Mouse (Mus musculus) hindbrain, postnatal 0 days (tissue): ENCODE measurements around the gene Inpp4a. TPM values are rescaled to one million over a fixed set of nuclear protein-coding genes. Genes with fewer than 3 reads are reported as not detected.

Experiments used
- ATAC-seq: fragments of 200-750 bp; cut with Nextera tagmentation; 2 replicates; pipeline ENCODE4 v1.8.0; 2017; ENCODE audit warnings: mild to moderate bottlenecking, moderate TSS enrichment, moderate library complexity
- DNase-seq: peaks from one replicate; pipeline ENCODE4 v3.0.0-alpha.2; 2015; ENCODE audit warnings: low spot score
- H3K27ac ChIP-seq: fragments of 300-500 bp; sonication (generic); 2 replicates; pipeline ENCODE4 v1.5.1; 2014; ENCODE audit warnings: mild to moderate bottlenecking
- H3K27me3 ChIP-seq: fragments of 300-500 bp; sonication (generic); 2 replicates; pipeline ENCODE4 v1.6.1; 2014; ENCODE audit warnings: low read length, mixed read lengths; ENCODE audit not compliant: insufficient read depth
- H3K36me3 ChIP-seq: fragments of 300-500 bp; sonication (generic); 2 replicates; pipeline ENCODE4 v1.6.1; 2014; ENCODE audit warnings: low read length, mixed read lengths; ENCODE audit not compliant: insufficient read depth
- H3K4me1 ChIP-seq: fragments of 300-500 bp; sonication (generic); 2 replicates; pipeline ENCODE4 v1.6.1; 2014; ENCODE audit warnings: antibody characterized with exemption, low read length, mixed read lengths; ENCODE audit not compliant: insufficient read depth
- H3K4me2 ChIP-seq: fragments of 300-500 bp; sonication (generic); 2 replicates; pipeline ENCODE4 v1.6.1; 2014; ENCODE audit warnings: low read depth, mild to moderate bottlenecking, low read length, moderate library complexity, mixed read lengths
- H3K4me3 ChIP-seq: fragments of 300-500 bp; sonication (generic); 2 replicates; pipeline ENCODE4 v1.5.1; 2014; ENCODE audit warnings: low read length
- H3K9ac ChIP-seq: fragments of 300-500 bp; sonication (generic); replicated peaks from 2 replicates; pipeline ENCODE4 v1.6.1; 2014; ENCODE audit warnings: mild to moderate bottlenecking, low read length, moderate library complexity, mixed read lengths
- H3K9me3 ChIP-seq: fragments of 300-500 bp; sonication (generic); 2 replicates; pipeline ENCODE4 v1.6.1; 2016; ENCODE audit warnings: low read length, mixed read lengths
- CTCF ChIP-seq: IDR thresholded peaks from 2 replicates; pipeline ENCODE4 v1.5.1; 2016; ENCODE audit warnings: antibody characterized with exemption, control low read depth, low read depth
- WGBS: fragments of 180-500 bp; shearing (Covaris S2); extraction: QIAGEN DNeasy Blood & Tissue Kit; methylation state at CpG from one replicate; pipeline ENCODE4 v1.1.7; 2014; 5-methylcytosine and 5-hydroxymethylcytosine counted together
- polyA plus RNA-seq: library from polyadenylated mRNA; unstranded; fragments of >200 nt; fragmentation: Nextera tagmentation; extraction: Ambion mirVana; gene quantifications from 2 replicates; pipeline ENCODE4 v1.2.1, GENCODE M21; 2015
- total RNA-seq: library from RNA; depleted of rRNA; stranded (reverse); fragments of >200 nt; gene quantifications from 2 replicates; pipeline ENCODE4 v1.2.3, GENCODE M21; 2014

Gene Inpp4a
- total and polyA plus RNA-seq, 2 experiments from 2014 or later, result 53.6 to 82.5 TPM

DNA sequence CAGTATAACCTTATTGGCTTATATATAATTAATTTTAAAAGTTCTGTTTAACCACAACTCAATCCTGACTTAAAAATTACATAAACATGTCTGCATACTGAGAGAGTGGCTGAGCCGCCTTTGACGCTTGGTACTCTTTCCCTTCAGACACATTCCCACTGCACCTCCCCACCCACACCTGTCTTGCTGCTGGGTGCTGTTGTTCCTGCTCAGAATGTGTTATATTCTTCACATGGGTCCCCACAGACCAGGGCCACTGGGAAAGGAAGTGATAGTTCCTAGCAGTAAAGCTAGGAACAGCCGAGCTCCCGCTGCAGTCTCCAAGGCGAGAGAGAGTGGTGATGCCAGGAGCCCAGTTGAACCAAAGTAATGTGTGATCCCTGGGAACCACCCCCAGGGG lies 78.4 kb downstream of the Inpp4a start:
- peaks cover 37% of the 10 kb centered on the region; the same call in 1 of the 2 replicates for H3K36me3 ChIP-seq
- H3K4me2 ChIP-seq, result no peak overlapping the region
- no peak overlapping the region for H3K4me3 ChIP-seq
- no peak for TF ChIP-seq CTCF
- H3K9me3 ChIP-seq, result no peaks in the 10 kb centered on the region
- ATAC-seq, result no peak
- no peaks in the 10 kb centered on the region for H3K27me3 ChIP-seq
- H3K4me1 ChIP-seq, result no peaks in the 10 kb centered on the region
- 90% methylated on average over 5 of the region's 5 CpGs for WGBS
- H3K27ac ChIP-seq, result no peak overlapping the region
- no peak for DNase-seq
- no peak overlapping the region for H3K9ac ChIP-seq

DNA sequence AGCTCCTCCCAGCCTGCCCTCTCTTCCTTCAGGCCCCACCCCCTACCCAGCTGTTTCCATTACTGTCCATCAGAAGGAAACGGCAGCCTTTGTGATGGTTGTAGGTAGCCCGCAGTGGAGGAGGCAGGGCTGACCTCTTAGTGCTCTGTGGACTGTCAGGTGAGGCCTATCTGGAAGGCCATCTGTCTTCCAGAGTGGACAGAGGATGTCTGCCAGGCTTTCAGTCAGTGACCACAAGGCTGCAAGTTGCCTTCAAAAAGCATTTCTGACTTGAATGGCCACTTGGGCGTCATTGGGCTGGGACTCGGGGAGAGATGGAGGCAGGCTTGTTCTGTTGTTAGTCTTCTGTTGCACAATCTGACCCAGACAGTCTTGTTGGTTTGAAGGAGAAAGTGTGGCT lies 79.9 kb downstream of the Inpp4a start:
- Histone ChIP-seq H3K4me1 (no peaks in the 10 kb centered on the region), H3K27ac (no peak overlapping the region), H3K4me3 (no peak overlapping the region), H3K27me3 (no peaks in the 10 kb centered on the region), H3K4me2 (no peak overlapping the region), H3K9ac (no peak overlapping the region), H3K36me3 (peaks cover 43% of the 10 kb centered on the region; the same call in 1 of the 2 replicates), H3K9me3 (no peaks in the 10 kb centered on the region)
- 0 out of 2 replicates have a peak, but pooled peaks have one; percentile 21 for ATAC-seq
- TF ChIP-seq CTCF, result no peak
- 60% methylated on average over 4 of the region's 4 CpGs for WGBS
- no peak for DNase-seq

DNA sequence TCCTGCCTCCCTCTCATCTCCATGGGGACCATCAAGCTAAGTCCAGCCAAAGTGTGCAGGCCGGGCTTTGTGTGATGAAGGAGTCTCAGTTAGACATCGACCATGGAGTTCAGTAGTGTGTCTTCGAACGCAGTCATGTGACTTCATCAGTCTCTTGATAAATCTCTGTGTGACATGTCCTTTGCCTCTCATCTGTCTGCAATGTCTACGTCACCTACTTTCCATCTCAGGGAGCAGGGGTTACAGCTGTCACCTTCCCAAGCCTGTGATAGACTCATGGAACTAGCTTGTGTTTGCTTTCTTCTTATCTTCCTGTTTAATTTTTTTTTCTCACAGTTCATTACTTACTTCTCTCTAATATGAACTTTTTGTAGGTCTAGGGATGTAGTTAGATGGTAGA lies 81.2 kb downstream of the Inpp4a start:
- Histone ChIP-seq H3K4me3 (no peak overlapping the region), H3K9ac (no peak overlapping the region), H3K27me3 (no peaks in the 10 kb centered on the region), H3K36me3 (peaks cover 34% of the 10 kb centered on the region; the same call in 1 of the 2 replicates), H3K9me3 (no peaks in the 10 kb centered on the region), H3K27ac (no peak overlapping the region), H3K4me1 (no peaks in the 10 kb centered on the region), H3K4me2 (no peak overlapping the region)
- DNase-seq (no peak), ATAC-seq (no peak)
- WGBS, result 92% methylated on average over 5 of the region's 5 CpGs
- TF ChIP-seq CTCF, result no peak

DNA sequence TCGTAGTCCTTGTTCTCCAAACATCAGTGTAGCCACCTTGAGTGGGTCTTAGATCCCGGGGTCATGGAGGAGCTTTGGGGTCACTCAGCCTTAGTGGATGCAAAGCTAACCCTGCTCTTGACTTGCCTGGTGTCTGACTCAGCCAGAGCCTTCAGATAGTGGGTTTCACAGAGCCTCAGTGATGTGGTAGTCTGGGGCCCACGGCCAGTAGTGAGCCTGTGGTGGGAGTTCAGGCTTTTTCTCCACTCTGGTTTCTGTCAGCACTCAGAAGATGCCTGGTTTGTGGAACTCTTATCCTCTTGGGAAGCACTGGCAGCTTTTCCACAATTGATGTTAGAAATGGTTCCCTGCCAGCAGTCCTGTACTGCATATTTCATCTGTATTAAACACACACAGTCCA lies 84.6 kb downstream of the Inpp4a start:
- H3K9ac ChIP-seq, result no peak overlapping the region
- no peak overlapping the region for H3K27ac ChIP-seq
- H3K27me3 ChIP-seq, result no peaks in the 10 kb centered on the region
- no peak overlapping the region for H3K4me2 ChIP-seq
- no peak for ATAC-seq
- H3K36me3 ChIP-seq, result peaks cover 25% of the 10 kb centered on the region; the same call in 1 of the 2 replicates
- H3K4me1 ChIP-seq, result no peaks in the 10 kb centered on the region
- no peak for DNase-seq
- H3K9me3 ChIP-seq, result no peaks in the 10 kb centered on the region
- WGBS, result 88% methylated on average over 3 of the region's 3 CpGs
- TF ChIP-seq CTCF, result no peak
- no peak overlapping the region for H3K4me3 ChIP-seq

DNA sequence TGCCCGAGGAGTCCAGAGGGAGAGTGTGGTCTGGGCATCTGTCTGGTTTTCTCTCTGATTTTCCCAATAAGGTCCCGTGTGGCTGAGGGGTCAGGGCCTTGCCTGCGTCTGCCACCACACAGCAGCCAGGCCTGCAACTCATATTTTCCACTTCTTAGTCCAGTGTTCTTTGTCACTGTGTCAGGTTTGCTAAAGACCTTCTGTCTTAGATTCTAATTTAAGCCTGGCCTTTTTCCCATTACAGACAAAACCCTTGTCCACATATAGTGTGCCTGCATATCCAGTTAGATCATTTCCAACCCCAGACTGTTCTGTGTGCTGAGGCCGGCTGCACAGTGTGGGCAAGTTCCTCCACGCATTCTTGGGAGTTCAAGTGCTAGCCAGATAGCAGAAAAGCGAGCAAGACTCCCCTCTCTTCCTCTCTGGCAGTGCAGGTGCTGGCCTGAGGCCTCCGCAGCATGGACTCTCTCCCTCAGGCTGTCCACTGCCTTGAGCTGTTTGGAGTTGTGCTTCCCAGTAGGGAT lies 86.8 kb downstream of the Inpp4a start:
- Histone ChIP-seq H3K9me3 (no peaks in the 10 kb centered on the region), H3K4me2 (no peak overlapping the region), H3K4me1 (no peaks in the 10 kb centered on the region), H3K36me3 (peaks cover 28% of the 10 kb centered on the region; the same call in 1 of the 2 replicates), H3K27ac (no peak overlapping the region), H3K27me3 (no peaks in the 10 kb centered on the region), H3K9ac (no peak overlapping the region), H3K4me3 (no peak overlapping the region)
- DNase-seq, result no peak
- 77% methylated on average over 7 of the region's 7 CpGs for WGBS
- TF ChIP-seq CTCF, result no peak
- ATAC-seq, result no peak

DNA sequence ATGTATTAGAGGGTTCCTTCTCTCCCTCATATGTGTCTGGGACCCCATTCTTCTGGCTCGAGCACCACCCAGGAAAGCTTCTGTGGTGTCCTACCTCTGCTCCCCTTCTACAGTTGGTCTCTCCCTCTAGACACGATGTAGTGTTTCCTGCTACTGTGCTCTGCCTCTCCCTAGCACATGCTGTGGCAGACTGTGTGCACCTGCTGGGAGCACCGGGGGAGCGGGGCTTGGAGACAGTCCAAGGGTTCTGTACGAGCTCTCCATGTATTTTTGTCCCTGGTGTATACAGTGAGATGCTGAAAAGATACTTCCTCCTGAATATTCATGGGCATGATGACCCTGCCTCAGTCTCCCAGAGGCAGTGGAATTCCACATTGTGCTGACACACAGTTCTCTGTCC lies 93.5 kb downstream of the Inpp4a start:
- DNase-seq (no peak), ATAC-seq (no peak)
- H3K27me3 ChIP-seq, result no peaks in the 10 kb centered on the region
- no peaks in the 10 kb centered on the region for H3K4me1 ChIP-seq
- no peak overlapping the region for H3K9ac ChIP-seq
- H3K36me3 ChIP-seq, result peaks cover 62% of the 10 kb centered on the region
- no peak overlapping the region for H3K4me2 ChIP-seq
- no peak overlapping the region for H3K4me3 ChIP-seq
- no peaks in the 10 kb centered on the region for H3K9me3 ChIP-seq
- H3K27ac ChIP-seq, result no peak overlapping the region
- no peak for TF ChIP-seq CTCF
- 44% methylated on average over 5 of the region's 5 CpGs for WGBS

DNA sequence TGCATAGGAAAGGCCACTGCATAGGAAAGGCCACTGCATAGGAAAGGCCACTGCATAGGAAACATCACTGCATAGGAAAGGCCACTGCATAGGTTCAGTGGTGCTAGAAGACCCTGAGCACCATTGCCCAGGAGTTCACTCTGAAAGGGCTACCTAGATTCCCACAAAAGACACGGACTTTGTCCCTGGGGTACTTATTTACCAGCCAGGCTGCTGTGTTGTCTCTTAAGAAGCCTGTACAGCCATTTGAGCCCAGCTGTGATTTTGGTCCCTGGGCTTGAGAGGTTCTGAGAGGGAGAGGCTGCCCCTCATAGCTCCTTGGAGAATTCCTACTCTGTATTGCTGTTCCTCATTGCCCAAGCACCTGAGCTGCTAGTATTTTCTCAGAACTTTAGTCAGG lies 96.8 kb downstream of the Inpp4a start:
- no peak overlapping the region for H3K4me2 ChIP-seq
- no peak for TF ChIP-seq CTCF
- H3K4me3 ChIP-seq, result no peak overlapping the region
- no peaks in the 10 kb centered on the region for H3K27me3 ChIP-seq
- DNase-seq (no peak), ATAC-seq (no peak)
- WGBS, result 81% methylated on average over 1 of the region's 1 CpGs
- no peak overlapping the region for H3K9ac ChIP-seq
- H3K36me3 ChIP-seq, result peaks cover 54% of the 10 kb centered on the region
- H3K9me3 ChIP-seq, result no peaks in the 10 kb centered on the region
- H3K27ac ChIP-seq, result no peak overlapping the region
- no peaks in the 10 kb centered on the region for H3K4me1 ChIP-seq
